Mouse (Mus musculus) embryonic stem cell, embryonic (primary cell): ENCODE results near the gene Blvra.
"Not testable (repeated sequence)": the region's sequence is repeated elsewhere in the genome, so short reads cannot be mapped to it uniquely, and the experiment has no call there.

ENCODE experiments used
- CTCF ChIA-PET, 4 experiments: fragments of 300-600 bp in 2 of 4; fragments of 350-600 bp in 2 of 4; sonication (Branson Sonifier 250); formaldehyde crosslinking; loops; one replicate each; lab custom pipeline; 2022; ENCODE audit warnings: inconsistent platforms in 2 of 4; lab: Charles Lee
- POLR2A ChIA-PET, 4 experiments: fragments of 300-600 bp in 2 of 4; fragments of 350-600 bp in 2 of 4; sonication (Branson Sonifier 250); formaldehyde crosslinking; loops; one replicate each; lab custom pipeline; 2022; ENCODE audit warnings: antibody characterized with exemption in 4 of 4, inconsistent platforms in 1 of 4; lab: Charles Lee

Gene Blvra

GRCm38 (mm10) chr2:127070435-127070841 lies at the start of gene Blvra:
Blvra (plus strand) TSS chr2:127070665.
- CTCF ChIA-PET, result interaction anchor here in 2 of 4 experiments (0.6 to 1.4 kb wide), 11 partner anchors 12 to 1502 kb away, joined by 3 to 10 read pairs (median 4); partner anchors contain the start of genes Usp8 (in 2 of the 2) and Fahd2a (in 1 of the 2)
- POLR2A ChIA-PET, result interaction anchor here (0.5 to 3.5 kb wide), 92 partner anchors 9 to 1941 kb away, joined by 3 to 23 read pairs (median 4); partner anchors contain the start of genes Trpm7 (in 3 of the 4), Usp8 (in 3 of the 4), Ciao1 (in 2 of the 4) and Ncaph (in 2 of the 4)

DNA sequence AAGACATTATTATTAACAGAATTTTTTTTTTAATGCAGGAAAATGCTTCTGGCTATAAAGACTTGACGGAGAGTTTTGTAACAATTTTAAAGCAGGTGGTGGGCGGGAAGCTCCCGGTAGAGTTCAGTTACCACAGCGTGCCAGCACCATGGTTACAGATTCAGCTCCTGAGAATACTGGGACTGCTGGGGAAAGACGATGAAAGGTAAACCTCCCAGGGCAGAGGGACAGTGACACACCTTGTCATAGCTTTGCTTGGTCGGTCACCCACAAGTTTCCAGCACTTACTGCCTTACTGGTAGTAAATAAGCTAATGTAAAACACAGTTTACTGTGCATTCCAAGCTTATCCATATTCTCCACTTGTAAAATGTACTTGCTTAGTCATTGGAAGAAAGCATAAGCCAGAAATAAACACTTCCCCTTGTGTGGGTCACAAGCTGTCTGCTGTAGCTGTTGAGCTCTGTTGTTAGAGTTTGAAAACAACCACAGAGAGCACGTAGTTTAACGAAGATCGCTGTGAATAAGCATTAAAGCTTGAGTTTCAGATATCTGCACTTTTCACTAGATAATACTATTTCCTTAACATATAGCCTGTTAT lies 35.4 kb upstream of the Blvra start:
- ChIA-PET POLR2A (interaction anchor here in 2 of 4 experiments (0.6 to 4.1 kb wide), 6 partner anchors 11 to 500 kb away, joined by 3 to 18 read pairs (median 3); partner anchors contain the start of genes Blvra (in 1 of the 2) and Usp8 (in 1 of the 2)), CTCF (interaction anchor here in 2 of 4 experiments (0.6 kb wide), 2 partner anchors 375 to 1480 kb away, joined by 4 read pairs; no protein-coding TSS in a partner anchor)

DNA sequence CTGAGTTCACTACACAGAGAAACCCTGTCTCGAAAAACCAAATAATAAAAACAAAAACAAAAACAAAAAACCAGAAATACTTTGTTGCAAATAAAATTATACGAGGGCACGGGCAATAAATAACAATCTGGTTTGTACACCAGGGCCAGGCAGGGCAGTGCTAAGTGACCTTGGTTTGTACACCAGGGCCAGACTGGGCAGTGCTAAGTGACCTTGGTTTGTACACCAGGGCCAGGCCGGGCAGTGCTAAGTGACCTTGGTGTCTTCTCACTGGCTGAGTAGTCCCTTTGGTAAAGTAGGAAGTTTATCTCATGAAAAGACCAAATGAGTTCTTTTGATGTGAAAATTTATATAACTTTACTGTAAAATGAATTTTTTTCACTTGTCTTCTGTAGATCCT lies 33.2 kb upstream of the Blvra start:
- POLR2A ChIA-PET, result interaction anchor here in 1 of 4 experiments (4.1 kb wide), 1 partner anchor 34 kb away, joined by 18 read pairs; the partner anchor contains the start of gene Blvra

GRCm38 (mm10) chr2:127061471-127061870 lies 9.0 kb upstream of the Blvra start:
- ChIA-PET CTCF (no interaction called here), POLR2A (interaction anchor here in 2 of 4 experiments (2.7 kb wide), 2 partner anchors 9 kb away, joined by 12 to 16 read pairs; partner anchors contain the start of gene Blvra (in 2 of the 2))

More for the DNA sequence above, 33.2 kb upstream of the Blvra start:
- CTCF ChIA-PET, result no interaction called here

DNA sequence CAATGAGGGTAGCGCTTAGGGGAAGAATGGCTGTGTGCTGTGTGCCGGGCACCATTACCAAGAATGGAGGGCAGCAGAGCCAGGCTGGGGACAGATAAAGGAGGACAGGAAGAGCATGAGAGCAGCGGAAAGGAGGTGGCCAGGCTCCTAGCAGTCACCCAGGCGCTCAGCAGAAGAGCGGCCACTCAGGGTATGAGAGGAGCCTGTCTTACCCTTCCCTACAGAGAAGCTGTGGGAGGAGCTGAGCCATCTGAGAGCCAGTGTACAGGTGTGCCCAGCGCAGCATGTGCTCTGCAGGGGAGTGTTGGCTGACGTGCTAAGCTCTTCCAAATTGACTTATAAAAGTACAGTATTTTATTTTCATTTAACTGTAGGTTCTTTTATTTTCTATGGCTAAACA lies 1.7 kb upstream of the Blvra start:
- ChIA-PET CTCF (no interaction called here), POLR2A (interaction anchor here in 2 of 4 experiments (0.6 to 3.5 kb wide), 6 partner anchors 8 to 298 kb away, joined by 3 to 16 read pairs (median 12); partner anchors contain the start of gene Trpm7 (in 1 of the 2))

- POLR2A ChIA-PET, result interaction anchor here (0.5 to 3.5 kb wide), 87 partner anchors 9 to 1942 kb away, joined by 3 to 23 read pairs (median 4); partner anchors contain the start of genes Trpm7 (in 3 of the 4), Usp8 (in 3 of the 4), Ciao1 (in 2 of the 4) and Ncaph (in 2 of the 4)
- CTCF ChIA-PET, result interaction anchor here in 2 of 4 experiments (0.6 to 1.2 kb wide), 9 partner anchors 12 to 476 kb away, joined by 3 to 10 read pairs (median 4); partner anchors contain the start of genes Usp8 (in 2 of the 2) and Fahd2a (in 1 of the 2)
Measured at GRCm38 (mm10) chr2:127069781-127070434, 557 bp upstream of the Blvra start.

DNA sequence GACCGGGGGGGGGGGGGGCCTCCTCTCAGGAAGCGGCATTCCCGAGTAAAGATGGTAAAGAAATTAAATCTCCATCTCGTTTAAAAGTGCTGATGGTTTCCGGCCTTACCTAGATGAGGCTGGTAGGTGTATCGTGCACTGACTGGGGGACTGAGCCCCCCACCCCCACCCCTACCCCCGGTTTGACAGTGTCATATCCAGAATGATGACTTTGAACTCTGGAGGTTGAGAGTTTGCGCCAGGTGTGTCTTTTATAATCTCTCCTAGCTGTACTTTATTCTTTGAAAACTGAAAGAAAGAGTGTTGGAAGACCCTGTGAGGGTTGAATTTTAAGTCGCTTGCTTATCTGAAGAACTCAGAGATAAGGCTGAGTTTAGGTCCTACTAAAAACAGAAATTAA lies 414 bp downstream of the Blvra start:
- POLR2A ChIA-PET, result interaction anchor here (0.6 to 3.5 kb wide), 84 partner anchors 8 to 1941 kb away, joined by 3 to 23 read pairs (median 4); partner anchors contain the start of genes Usp8 (in 3 of the 4), Ciao1 (in 2 of the 4), Ncaph (in 2 of the 4) and Tmem127 (in 2 of the 4)
- CTCF ChIA-PET, result interaction anchor here in 2 of 4 experiments (0.6 to 1.4 kb wide), 13 partner anchors 11 to 1502 kb away, joined by 3 to 10 read pairs (median 4); partner anchors contain the start of genes Usp8 (in 2 of the 2) and Fahd2a (in 1 of the 2)

GRCm38 (mm10) chr2:127074116-127074515 lies 3.7 kb downstream of the Blvra start:
- ChIA-PET CTCF (no interaction called here), POLR2A (interaction anchor here in 2 of 4 experiments (0.6 to 2.0 kb wide), 3 partner anchors 29 to 61 kb away, joined by 3 to 6 read pairs (median 5); no protein-coding TSS in a partner anchor)

DNA sequence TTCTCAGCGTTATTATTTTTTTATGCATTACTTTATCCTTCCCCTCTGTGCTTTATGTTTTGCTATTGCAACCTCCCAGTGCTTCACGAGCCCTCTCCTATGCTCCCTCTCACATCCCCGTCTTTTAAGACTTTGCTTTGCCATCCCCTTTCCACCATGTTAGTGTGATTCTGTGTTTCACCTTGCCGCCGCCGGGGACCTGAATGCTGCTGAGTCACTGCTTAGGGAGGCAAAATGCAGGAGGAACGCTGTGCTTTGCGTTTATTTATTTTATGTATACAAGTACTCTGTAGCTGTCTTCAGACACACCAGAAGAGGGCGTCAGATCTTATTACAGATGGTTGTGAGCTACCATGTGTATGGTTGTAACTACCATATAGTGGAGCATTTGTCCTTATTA lies 7.1 kb downstream of the Blvra start:
- ChIA-PET POLR2A (interaction anchor here in 2 of 4 experiments (0.8 to 3.6 kb wide), 3 partner anchors 7 to 59 kb away, joined by 4 to 23 read pairs (median 5); partner anchors contain the start of gene Blvra (in 1 of the 2)), CTCF (no interaction called here)

DNA sequence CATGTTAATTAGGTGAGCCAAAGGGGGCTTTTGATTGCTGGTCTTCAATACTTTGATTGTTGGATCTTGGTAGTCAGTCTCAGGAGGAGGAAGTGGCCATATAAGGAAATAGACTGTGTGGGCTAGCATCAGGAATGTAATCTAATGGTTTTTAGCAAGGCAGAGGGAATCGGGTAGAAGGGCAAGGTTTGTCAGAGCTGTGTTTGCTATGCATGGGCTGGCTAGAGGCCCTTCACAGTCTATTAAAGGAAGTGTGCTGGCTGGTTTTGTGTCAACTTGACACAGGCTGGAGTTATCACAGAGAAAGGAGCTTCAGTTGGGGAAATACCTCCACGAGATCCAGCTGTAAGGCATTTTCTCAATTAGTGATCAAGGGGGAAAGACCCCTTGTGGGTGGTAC lies 8.6 kb downstream of the Blvra start:
- POLR2A ChIA-PET, result interaction anchor here (0.6 to 3.6 kb wide), 9 partner anchors 8 to 192 kb away, joined by 3 to 23 read pairs (median 3); partner anchors contain the start of gene Blvra (in 3 of the 4)
- CTCF ChIA-PET, result not testable (repeated sequence)

DNA sequence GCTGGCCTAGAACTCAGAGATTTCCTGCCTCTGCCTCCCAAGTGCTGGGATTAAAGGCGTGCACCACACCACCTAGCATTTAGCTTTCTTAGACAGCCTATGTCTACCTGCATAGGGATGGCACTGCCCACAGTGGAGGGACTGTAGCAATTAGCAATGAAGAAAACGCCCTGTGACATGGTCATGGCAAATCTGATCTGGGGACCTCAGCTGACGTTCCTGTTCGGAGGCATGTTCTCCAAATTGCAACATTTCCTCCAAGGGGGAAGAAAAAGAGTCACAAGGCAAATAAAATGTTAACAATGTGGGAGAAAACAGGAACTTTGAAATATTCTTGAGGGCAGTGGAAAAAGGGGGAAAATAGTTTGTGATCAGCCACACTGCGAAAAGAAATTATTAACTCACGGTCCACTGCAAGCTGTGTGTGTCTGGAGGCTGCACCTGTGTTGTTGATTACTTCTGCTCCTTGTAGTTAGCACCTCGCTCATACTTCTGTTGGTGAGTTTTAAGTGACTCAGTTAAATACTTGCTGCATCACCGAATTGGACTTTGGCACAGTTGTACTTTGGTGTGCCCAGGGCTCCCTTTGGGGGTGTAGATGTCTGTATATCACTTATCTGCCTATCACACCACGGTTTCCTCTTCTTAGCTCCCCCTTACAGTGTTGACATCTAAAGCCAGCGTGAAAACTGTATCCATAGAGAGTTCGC lies 9.6 kb downstream of the Blvra start:
- CTCF ChIA-PET, result interaction anchor here in 1 of 4 experiments (0.6 kb wide), 1 partner anchor 72 kb away, joined by 3 read pairs; no protein-coding TSS in a partner anchor
- POLR2A ChIA-PET, result interaction anchor here in 3 of 4 experiments (0.8 to 3.6 kb wide), 8 partner anchors 9 to 103 kb away, joined by 3 to 23 read pairs (median 4); partner anchors contain the start of gene Blvra (in 3 of the 3)

DNA sequence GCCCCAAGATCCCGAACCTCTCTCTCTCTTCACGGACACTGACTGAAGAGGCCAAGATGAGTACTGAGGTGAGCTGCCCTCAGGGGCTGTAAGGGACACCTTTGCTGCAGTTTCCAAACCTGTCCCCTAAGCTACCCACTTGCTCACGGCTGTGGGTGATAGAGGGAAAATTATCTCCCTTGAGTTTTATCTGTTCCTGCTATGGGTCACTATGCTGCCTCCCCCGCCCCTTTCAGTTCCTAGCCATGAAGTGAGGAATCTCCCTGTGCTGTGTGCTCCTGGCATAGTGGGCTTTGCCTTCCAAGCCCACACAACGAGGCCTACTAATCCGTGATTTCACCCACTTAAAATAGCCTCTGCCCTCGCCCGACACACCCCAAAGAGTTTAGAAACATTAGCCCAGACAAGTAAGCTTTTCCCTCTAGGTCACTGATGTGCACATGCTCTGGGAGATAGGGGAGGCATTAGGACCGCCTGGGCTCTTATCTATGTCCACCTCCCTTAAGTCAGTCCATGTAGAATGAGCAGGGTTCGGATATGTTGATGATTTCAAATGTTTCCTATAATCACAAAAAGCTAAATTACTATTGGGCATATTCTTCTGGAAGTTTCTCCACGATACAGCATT lies 10.2 kb downstream of the Blvra start:
- CTCF ChIA-PET, result interaction anchor here in 1 of 4 experiments (0.6 kb wide), 1 partner anchor 73 kb away, joined by 3 read pairs; no protein-coding TSS in a partner anchor
- POLR2A ChIA-PET, result interaction anchor here in 3 of 4 experiments (1.0 to 3.6 kb wide), 7 partner anchors 10 to 102 kb away, joined by 3 to 23 read pairs (median 4); partner anchors contain the start of gene Blvra (in 3 of the 3)

DNA sequence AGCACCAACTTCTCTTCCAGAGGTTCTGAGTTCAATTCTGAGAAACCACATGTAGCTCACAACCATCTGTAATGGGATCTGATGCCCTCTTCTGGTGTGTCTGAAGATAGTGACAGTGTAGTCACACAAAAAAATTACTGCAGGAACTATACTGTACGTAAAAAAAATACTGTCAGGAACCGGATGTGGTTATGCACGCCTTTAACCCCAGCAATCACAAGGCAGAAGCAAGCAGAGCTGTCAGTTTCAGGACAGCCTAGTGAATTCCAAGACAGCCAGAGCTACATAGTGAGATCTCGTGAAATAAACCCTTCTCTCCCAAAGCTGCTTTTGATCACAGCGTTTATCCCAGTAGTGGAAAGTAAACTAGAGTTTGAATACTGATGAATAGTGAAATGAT lies 15.8 kb downstream of the Blvra start:
- ChIA-PET CTCF (no interaction called here), POLR2A (interaction anchor here in 1 of 4 experiments (0.8 to 1.4 kb wide), 2 partner anchors 16 to 248 kb away, joined by 3 read pairs; no protein-coding TSS in a partner anchor)

- CTCF ChIA-PET, result interaction anchor here in 1 of 4 experiments (0.6 kb wide), 1 partner anchor 82 kb away, joined by 3 read pairs; no protein-coding TSS in a partner anchor
- POLR2A ChIA-PET, result not testable (repeated sequence)
Measured at GRCm38 (mm10) chr2:127090151-127090550, 19.7 kb downstream of the Blvra start.

DNA sequence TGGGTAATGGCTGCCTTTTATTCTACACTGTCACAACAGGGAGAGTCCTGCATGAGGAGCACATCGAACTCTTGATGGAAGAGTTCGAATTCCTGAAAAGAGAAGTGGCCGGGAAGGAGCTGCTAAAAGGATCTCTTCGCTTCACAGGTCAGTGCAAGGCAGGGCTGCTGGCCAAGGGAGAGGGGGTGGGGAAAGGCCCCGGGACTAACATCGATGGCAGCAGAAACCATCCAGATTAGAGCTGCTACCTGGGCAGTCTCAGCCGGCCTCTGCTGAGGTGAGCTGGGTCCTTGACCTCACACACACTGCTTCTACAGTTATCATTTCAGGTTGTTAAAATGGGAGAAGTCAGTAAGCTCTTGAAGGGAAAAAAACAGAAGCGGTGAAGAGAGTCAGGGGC lies 21.5 kb downstream of the Blvra start:
- CTCF ChIA-PET, result interaction anchor here in 1 of 4 experiments (0.6 kb wide), 2 partner anchors 39 to 78 kb away, joined by 7 to 28 read pairs; no protein-coding TSS in a partner anchor
- POLR2A ChIA-PET, result interaction anchor here in 3 of 4 experiments (0.7 to 3.0 kb wide), 13 partner anchors 10 to 91 kb away, joined by 3 to 16 read pairs (median 4); partner anchors contain the start of genes Blvra (in 2 of the 3) and Ncaph (in 1 of the 3)

GRCm38 (mm10) chr2:127108986-127109385 lies 38.5 kb downstream of the Blvra start:
- ChIA-PET CTCF (interaction anchor here in 1 of 4 experiments (0.6 kb wide), 1 partner anchor 353 kb away, joined by 5 read pairs; no protein-coding TSS in a partner anchor), POLR2A (interaction anchor here in 1 of 4 experiments (0.7 to 1.6 kb wide), 4 partner anchors 10 to 100 kb away, joined by 3 to 6 read pairs (median 5); partner anchors contain the start of gene Ncaph)
